Mouse (Mus musculus): ENCODE measurements around the gene Lmtk2. TPM values are rescaled to one million over a fixed set of nuclear protein-coding genes. Genes with fewer than 3 reads are reported as not detected.
A peak's percentile ranks its signal among the peaks of the same experiment; 100 is the strongest.

The Lmtk2 gene
- polyA plus RNA-seq, 1 experiment from 2014 or later: 4.8 TPM

DNA sequence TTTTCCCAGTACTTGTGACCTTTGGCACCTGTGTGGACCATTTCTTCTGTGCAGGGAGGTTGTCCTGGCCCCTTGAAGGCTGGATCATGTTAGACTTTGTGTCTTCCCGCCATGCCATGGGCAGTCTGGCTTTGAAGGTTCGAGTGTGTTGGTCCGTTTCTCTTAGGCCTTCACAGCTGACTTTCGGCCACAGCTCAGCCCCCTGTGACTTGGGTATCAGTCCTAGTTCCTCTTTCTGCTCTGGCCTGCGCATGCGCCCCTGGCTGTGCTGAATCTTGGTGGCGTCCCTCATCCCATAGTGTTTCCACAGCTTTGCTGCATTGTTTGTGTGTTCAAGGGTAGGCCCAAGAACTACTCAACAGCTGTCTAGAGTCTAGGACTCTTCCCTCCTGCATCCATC is 81.0 kb downstream of the Lmtk2 start:
- no peak overlapping the region for H3K4me3 ChIP-seq (ENCODE audit: low read depth, low read length)
- no peak overlapping the region for H3K4me2 ChIP-seq
- no peaks in the 10 kb centered on the region for H3K4me1 ChIP-seq (ENCODE audit: control insufficient read depth, insufficient read depth, low read length)
- no peaks in the 10 kb centered on the region for H3K9me3 ChIP-seq (ENCODE audit: control insufficient read depth, low read length)
- no peak overlapping the region for H3K9ac ChIP-seq (ENCODE audit: low read length)
- ATAC-seq (ENCODE audit: low FRiP score): no peak
- no peak for DNase-seq (ENCODE audit: low spot score, missing footprints)
- H3K27ac ChIP-seq (ENCODE audit: low read depth, low read length): no peak overlapping the region
- H3K27me3 ChIP-seq (ENCODE audit: control insufficient read depth, insufficient read depth, low read length): no peaks in the 10 kb centered on the region
- 94% methylated on average over 7 of the region's 7 CpGs for WGBS
- H3K36me3 ChIP-seq (ENCODE audit: control insufficient read depth, insufficient read depth, low read length): peaks cover 7% of the 10 kb centered on the region

DNA sequence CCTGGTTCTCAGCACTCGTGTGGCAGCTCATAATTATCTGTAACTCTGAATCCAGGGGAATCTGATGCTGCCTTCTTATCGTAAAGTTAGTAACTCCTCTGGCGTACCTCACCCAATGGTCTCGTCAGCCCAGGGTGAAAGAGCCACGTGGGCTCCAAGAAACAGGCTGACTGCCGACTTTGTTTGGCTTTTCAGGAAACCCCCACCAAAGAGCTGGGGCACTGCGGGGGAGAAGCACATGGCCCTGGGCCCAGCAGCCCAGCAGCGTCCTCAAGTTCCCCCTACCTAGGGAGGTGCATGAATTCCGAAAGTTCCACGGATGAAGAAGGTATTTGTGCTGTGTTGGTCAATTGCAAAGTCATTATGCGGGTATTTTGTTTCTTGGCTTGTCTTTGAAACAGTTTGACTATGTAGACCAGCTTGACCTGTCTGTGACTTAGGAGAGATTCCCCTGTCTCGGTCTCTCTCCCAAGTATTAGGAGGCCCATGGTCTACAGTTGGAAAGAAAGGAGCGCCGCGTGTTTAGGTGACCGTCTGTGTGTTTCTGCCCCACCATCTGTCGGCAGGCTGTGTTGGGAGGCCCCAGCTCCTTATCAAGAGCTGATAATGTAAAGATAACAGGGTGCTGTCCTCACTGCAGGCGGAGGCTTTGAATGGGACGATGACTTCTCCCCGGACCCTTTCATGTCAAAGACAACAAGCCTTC is 82.5 kb downstream of the Lmtk2 start:
- no peak overlapping the region for H3K4me3 ChIP-seq (ENCODE audit: low read depth, low read length)
- no peaks in the 10 kb centered on the region for H3K27me3 ChIP-seq (ENCODE audit: control insufficient read depth, insufficient read depth, low read length)
- H3K4me1 ChIP-seq (ENCODE audit: control insufficient read depth, insufficient read depth, low read length): no peaks in the 10 kb centered on the region
- no peaks in the 10 kb centered on the region for H3K9me3 ChIP-seq (ENCODE audit: control insufficient read depth, low read length)
- DNase-seq (ENCODE audit: low spot score, missing footprints): no peak
- H3K9ac ChIP-seq (ENCODE audit: low read length): no peak overlapping the region
- H3K27ac ChIP-seq (ENCODE audit: low read depth, low read length): no peak overlapping the region
- WGBS: 88% methylated on average over 20 of the region's 20 CpGs
- no peak for ATAC-seq (ENCODE audit: low FRiP score)
- H3K36me3 ChIP-seq (ENCODE audit: control insufficient read depth, insufficient read depth, low read length): peaks cover 7% of the 10 kb centered on the region
- no peak overlapping the region for H3K4me2 ChIP-seq

DNA sequence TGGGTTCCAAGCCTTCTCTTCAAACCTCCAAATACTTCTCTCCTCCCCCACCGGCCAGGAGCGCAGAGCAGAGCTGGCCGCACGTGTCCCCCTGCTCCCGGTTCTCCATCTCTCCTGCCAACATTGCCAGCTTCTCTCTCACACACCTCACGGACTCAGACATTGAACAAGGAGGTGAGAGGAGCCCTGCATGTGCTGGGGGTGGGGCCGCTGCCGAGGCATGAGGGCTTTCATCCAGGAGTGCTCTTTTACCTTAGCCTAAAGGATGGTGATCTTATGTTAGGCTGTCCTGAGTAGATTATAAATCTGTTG is 83.0 kb downstream of the Lmtk2 start:
- Histone ChIP-seq H3K27ac (ENCODE audit: low read depth, low read length) (no peak overlapping the region), H3K9me3 (ENCODE audit: control insufficient read depth, low read length) (no peaks in the 10 kb centered on the region), H3K36me3 (ENCODE audit: control insufficient read depth, insufficient read depth, low read length) (peaks cover 7% of the 10 kb centered on the region), H3K4me1 (ENCODE audit: control insufficient read depth, insufficient read depth, low read length) (no peaks in the 10 kb centered on the region), H3K4me3 (ENCODE audit: low read depth, low read length) (no peak overlapping the region), H3K9ac (ENCODE audit: low read length) (no peak overlapping the region), H3K27me3 (ENCODE audit: control insufficient read depth, insufficient read depth, low read length) (no peaks in the 10 kb centered on the region), H3K4me2 (no peak overlapping the region)
- DNase-seq (ENCODE audit: low spot score, missing footprints) (no peak), ATAC-seq (ENCODE audit: low FRiP score) (no peak)
- WGBS: 80% methylated on average over 8 of the region's 8 CpGs

DNA sequence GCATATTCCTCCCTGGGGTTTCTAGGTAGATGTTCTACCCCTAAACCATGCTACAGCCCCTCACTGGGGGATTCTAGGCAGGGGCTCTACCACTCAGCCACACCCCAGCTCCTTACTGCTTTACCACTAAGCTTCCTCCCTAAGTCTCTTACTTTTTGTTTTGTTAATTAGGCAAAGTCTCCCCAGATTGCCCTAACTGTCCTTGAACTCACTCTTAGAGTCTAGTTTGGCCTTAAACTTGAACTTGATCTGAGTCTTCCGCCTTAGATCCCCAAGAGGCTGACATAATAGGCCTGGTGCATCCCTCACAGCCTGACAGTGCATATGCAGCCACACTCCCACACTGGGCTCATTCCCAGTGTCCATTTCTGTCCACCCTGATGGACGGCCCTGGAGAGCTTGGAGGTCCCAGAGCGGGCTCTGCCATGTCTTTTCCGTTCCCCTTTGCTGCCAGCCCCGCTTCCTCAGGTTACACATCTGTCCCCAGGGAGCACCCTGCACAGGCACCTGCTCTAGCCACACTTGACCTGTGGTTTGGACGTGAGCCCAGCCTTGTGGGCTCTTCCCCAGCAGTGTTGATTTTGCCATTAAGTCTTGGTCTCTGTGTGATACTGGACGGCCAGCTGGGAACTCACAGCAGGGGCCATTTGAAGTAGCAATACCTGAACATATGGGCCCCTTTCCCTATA is 83.6 kb downstream of the Lmtk2 start:
- peaks cover 7% of the 10 kb centered on the region for H3K36me3 ChIP-seq (ENCODE audit: control insufficient read depth, insufficient read depth, low read length)

DNA sequence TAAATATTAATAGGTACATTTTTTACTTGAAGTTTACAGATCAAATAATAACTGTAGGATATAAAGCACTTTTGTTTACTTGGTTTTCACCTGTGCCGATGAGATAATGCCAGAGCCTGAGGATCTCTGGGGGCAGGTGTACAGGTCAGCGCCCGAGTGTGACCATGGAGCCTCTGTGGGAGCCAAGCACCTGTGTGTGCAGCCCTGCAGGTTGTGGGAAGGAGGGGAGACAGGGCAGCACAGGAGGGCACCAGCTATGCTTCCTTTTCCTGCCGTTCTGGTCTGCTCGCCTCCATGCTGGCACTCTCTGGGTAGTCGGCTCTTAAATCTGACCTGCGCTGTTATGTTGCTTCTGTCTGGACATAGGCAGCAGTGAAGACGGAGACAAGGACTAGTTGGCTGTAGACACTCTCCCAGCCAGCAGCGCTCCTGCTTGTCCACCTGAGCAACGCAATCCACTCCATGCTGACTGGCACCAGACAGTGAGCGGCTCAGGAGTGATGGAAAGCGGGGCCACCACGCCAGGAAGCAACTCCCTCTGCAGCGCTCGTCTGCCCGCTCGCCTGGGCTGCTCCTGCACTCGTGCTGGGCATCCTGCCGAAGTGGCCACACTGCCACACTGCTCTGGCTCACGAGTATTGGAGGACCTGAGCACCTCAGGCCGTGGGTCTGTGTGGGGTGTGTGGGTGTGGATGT is 84.3 kb downstream of the Lmtk2 start:
- Histone ChIP-seq H3K4me2 (no peak overlapping the region), H3K4me3 (ENCODE audit: low read depth, low read length) (no peak overlapping the region), H3K9ac (ENCODE audit: low read length) (no peak overlapping the region), H3K27me3 (ENCODE audit: control insufficient read depth, insufficient read depth, low read length) (no peaks in the 10 kb centered on the region), H3K9me3 (ENCODE audit: control insufficient read depth, low read length) (no peaks in the 10 kb centered on the region), H3K27ac (ENCODE audit: low read depth, low read length) (no peak overlapping the region), H3K36me3 (ENCODE audit: control insufficient read depth, insufficient read depth, low read length) (peaks cover 7% of the 10 kb centered on the region), H3K4me1 (ENCODE audit: control insufficient read depth, insufficient read depth, low read length) (no peaks in the 10 kb centered on the region)
- ATAC-seq (ENCODE audit: low FRiP score) (no peak), DNase-seq (ENCODE audit: low spot score, missing footprints) (no peak)
- 94% methylated on average over 21 of the region's 21 CpGs for WGBS

More for the DNA sequence above, 83.6 kb downstream of the Lmtk2 start:
- H3K9me3 ChIP-seq (ENCODE audit: control insufficient read depth, low read length): no peaks in the 10 kb centered on the region
- WGBS: 87% methylated on average over 7 of the region's 7 CpGs
- H3K27me3 ChIP-seq (ENCODE audit: control insufficient read depth, insufficient read depth, low read length): no peaks in the 10 kb centered on the region
- no peak overlapping the region for H3K4me3 ChIP-seq (ENCODE audit: low read depth, low read length)
- H3K27ac ChIP-seq (ENCODE audit: low read depth, low read length): no peak overlapping the region
- no peaks in the 10 kb centered on the region for H3K4me1 ChIP-seq (ENCODE audit: control insufficient read depth, insufficient read depth, low read length)
- DNase-seq (ENCODE audit: low spot score, missing footprints) (no peak), ATAC-seq (ENCODE audit: low FRiP score) (no peak)
- no peak overlapping the region for H3K9ac ChIP-seq (ENCODE audit: low read length)
- H3K4me2 ChIP-seq: no peak overlapping the region

DNA sequence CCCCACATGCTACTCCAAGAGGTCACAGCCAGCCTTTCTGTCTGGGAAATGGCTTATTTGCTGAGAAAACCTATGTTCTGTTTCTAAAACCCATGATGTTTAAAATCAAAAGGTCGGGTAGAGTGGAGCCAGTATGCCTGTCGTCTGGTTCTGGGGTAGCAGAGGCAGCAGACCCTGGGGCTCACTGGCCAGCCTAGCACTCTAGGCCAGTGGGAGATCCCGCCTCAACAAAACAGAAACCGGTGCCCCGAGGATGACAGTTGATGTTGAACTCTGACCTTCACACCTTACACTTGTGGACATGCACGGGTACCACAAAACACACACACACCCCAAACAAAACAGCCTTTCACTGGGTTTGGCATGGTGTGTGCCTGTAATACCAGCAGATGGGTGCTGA is 88.2 kb downstream of the Lmtk2 start:
- Histone ChIP-seq H3K36me3 (ENCODE audit: control insufficient read depth, insufficient read depth, low read length) (peaks cover 7% of the 10 kb centered on the region; the same call in 1 of the 2 replicates), H3K4me3 (ENCODE audit: low read depth, low read length) (no peak overlapping the region), H3K4me1 (ENCODE audit: control insufficient read depth, insufficient read depth, low read length) (peaks cover 9% of the 10 kb centered on the region), H3K27ac (ENCODE audit: low read depth, low read length) (no peak overlapping the region), H3K27me3 (ENCODE audit: control insufficient read depth, insufficient read depth, low read length) (no peaks in the 10 kb centered on the region), H3K9me3 (ENCODE audit: control insufficient read depth, low read length) (no peaks in the 10 kb centered on the region), H3K4me2 (no peak overlapping the region), H3K9ac (ENCODE audit: low read length) (no peak overlapping the region)
- 86% methylated on average over 6 of the region's 6 CpGs for WGBS
- ATAC-seq (ENCODE audit: low FRiP score) (no peak), DNase-seq (ENCODE audit: low spot score, missing footprints) (peak; percentile 68)

DNA sequence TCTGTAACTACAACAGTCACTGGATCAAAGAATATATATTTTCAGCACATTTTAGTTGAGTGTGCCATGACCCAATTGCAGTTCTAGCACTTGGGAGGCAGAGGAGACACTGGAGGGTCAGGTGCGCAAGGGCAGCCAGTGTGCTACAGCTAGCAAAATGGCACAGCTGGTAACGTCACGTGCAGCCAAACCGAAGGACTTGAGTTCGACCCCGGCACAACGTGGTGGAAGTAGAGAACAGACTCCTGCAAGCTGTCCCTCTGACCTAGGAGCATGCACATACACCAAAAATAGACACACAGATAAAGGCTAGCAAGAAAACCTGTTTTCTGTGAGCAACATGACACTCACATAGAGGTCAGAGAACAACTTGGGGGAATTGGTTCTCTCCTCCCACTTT is 89.1 kb downstream of the Lmtk2 start:
- DNase-seq (ENCODE audit: low spot score, missing footprints) (peak; percentile 81), ATAC-seq (ENCODE audit: low FRiP score) (no peak)
- no peak overlapping the region for H3K4me2 ChIP-seq
- no peaks in the 10 kb centered on the region for H3K9me3 ChIP-seq (ENCODE audit: control insufficient read depth, low read length)
- no peak overlapping the region for H3K27ac ChIP-seq (ENCODE audit: low read depth, low read length)
- no peak overlapping the region for H3K4me3 ChIP-seq (ENCODE audit: low read depth, low read length)
- 82% methylated on average over 7 of the region's 7 CpGs for WGBS
- H3K4me1 ChIP-seq (ENCODE audit: control insufficient read depth, insufficient read depth, low read length): peaks cover 9% of the 10 kb centered on the region
- H3K36me3 ChIP-seq (ENCODE audit: control insufficient read depth, insufficient read depth, low read length): peaks cover 7% of the 10 kb centered on the region; the same call in 1 of the 2 replicates
- H3K27me3 ChIP-seq (ENCODE audit: control insufficient read depth, insufficient read depth, low read length): no peaks in the 10 kb centered on the region
- no peak overlapping the region for H3K9ac ChIP-seq (ENCODE audit: low read length)

DNA sequence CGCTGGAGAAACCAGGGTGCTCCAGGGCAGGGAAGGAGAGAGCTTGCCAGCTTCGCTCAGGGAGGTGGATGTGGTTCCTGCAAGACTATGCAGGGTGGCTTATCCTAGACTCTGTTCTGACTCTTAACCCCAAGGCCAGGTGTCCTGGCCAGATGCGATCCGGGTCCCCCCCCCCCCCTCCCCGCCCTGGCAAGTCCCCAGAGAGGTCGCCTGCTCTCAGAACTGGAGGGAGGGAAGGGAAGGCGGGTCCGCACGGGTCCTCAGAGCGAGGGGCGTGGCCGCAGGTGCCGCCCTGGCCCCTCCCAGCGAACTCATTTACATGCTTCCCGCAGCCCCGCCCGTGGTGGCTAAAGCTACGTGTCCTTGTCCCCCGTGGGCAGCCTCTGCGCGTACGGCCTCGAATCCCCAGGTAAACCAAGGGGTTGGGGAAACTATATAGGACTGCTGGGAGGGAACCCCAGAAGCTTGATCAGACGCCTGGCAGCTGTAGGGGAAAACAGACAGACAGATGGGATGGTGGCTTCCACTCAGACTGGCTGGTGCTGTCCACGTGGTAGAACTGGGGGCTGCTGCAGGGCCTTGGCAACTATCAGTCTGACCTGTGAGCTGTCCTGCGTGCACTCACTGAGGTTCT is 89.8 kb downstream of the Lmtk2 start, which contains the start of gene Bhlha15:
Bhlha15 (plus strand) TSS at position 337 of the 634 bp plus-strand sequence.
- Histone ChIP-seq H3K4me2 (peak within 1 kb of the TSS; percentile 40), H3K27me3 (ENCODE audit: control insufficient read depth, insufficient read depth, low read length) (no peaks in the 10 kb centered on the region), H3K9me3 (ENCODE audit: control insufficient read depth, low read length) (no peaks in the 10 kb centered on the region), H3K9ac (ENCODE audit: low read length) (no peak within 1 kb of the TSS), H3K36me3 (ENCODE audit: control insufficient read depth, insufficient read depth, low read length) (peaks cover 2% of the 10 kb centered on the region; the same call in 1 of the 2 replicates), H3K4me3 (ENCODE audit: low read depth, low read length) (0 out of 2 replicates have a peak within 1 kb of the TSS, but pooled peaks have one; percentile 5), H3K27ac (ENCODE audit: low read depth, low read length) (no peak within 1 kb of the TSS), H3K4me1 (ENCODE audit: control insufficient read depth, insufficient read depth, low read length) (peaks cover 9% of the 10 kb centered on the region)
- 7% methylated on average over 25 of the region's 26 CpGs for WGBS
- peak; percentile 86 for DNase-seq (ENCODE audit: low spot score, missing footprints)
- peak; percentile 62; the same call in 1 of the 2 replicates for ATAC-seq (ENCODE audit: low FRiP score)
